Mouse (Mus musculus) ES-E14 (cell line): ENCODE data around the gene Rmi2. TPM values are rescaled to one million over a fixed set of nuclear protein-coding genes. Genes with fewer than 3 reads are reported as not detected.

Experiments
- DNase-seq: peaks from one replicate; pipeline ENCODE4 v3.0.0-alpha.2; 2013; ENCODE audit warnings: low read depth, low spot score
- H3K27ac ChIP-seq: 2 replicates; pipeline ENCODE4 v1.5.1; 2012; ENCODE audit warnings: low read depth, mild to moderate bottlenecking, low read length, moderate library complexity, mixed read lengths; ENCODE audit not compliant: poor library complexity, insufficient read depth, severe bottlenecking
- H3K36me3 ChIP-seq: 2 replicates; pipeline ENCODE4 v1.6.1; 2012; ENCODE audit warnings: mild to moderate bottlenecking, low read length, moderate library complexity, mixed read lengths; ENCODE audit not compliant: control insufficient read depth, poor library complexity, insufficient read depth, severe bottlenecking
- H3K4me1 ChIP-seq, 2 experiments: fragments of 150-350 bp in 1 of 2; sonication (generic) in 1 of 2; 2 replicates each; pipeline ENCODE4 v1.6.1; 2012; ENCODE audit warnings: low read length in 2 of 2, mild to moderate bottlenecking in 1 of 2, mixed read lengths in 1 of 2; ENCODE audit not compliant: control insufficient read depth in 2 of 2, insufficient read depth in 2 of 2, poor library complexity in 1 of 2
- H3K4me3 ChIP-seq, 2 experiments: fragments of 150-350 bp in 1 of 2; sonication (generic) in 1 of 2; 2 replicates each; pipeline ENCODE4 v1.5.1; 2012; ENCODE audit warnings: low read length in 2 of 2, low read depth in 1 of 2, mild to moderate bottlenecking in 1 of 2, mixed read lengths in 1 of 2; ENCODE audit not compliant: insufficient read depth in 1 of 2, poor library complexity in 1 of 2, severe bottlenecking in 1 of 2
- H3K9ac ChIP-seq: 2 replicates; pipeline ENCODE4 v1.6.1; 2012; ENCODE audit warnings: low read depth, mild to moderate bottlenecking, low read length, mixed read lengths; ENCODE audit not compliant: poor library complexity, insufficient read depth, severe bottlenecking
- H3K9me3 ChIP-seq: fragments of 150-350 bp; sonication (generic); 2 replicates; pipeline ENCODE4 v1.6.1; 2012; ENCODE audit warnings: low read depth, mild to moderate bottlenecking, low read length; ENCODE audit not compliant: control insufficient read depth, insufficient read depth
- CHD2 ChIP-seq: IDR thresholded peaks from 2 replicates; pipeline ENCODE4 v1.6.1; 2014; ENCODE audit warnings: mild to moderate bottlenecking, low read depth, low read length, inconsistent platforms
- HCFC1 ChIP-seq: IDR thresholded peaks from 2 replicates; pipeline ENCODE4 v1.6.1; 2012; ENCODE audit warnings: low read length, inconsistent platforms, borderline replicate concordance; ENCODE audit not compliant: insufficient read depth
- MAFK ChIP-seq: IDR thresholded peaks from 2 replicates; pipeline ENCODE4 v1.6.1; 2014; ENCODE audit warnings: mild to moderate bottlenecking, low read depth, low read length, inconsistent platforms; ENCODE audit not compliant: insufficient read depth
- ZC3H11A ChIP-seq: IDR thresholded peaks from 2 replicates; pipeline ENCODE4 v1.6.1; 2012; ENCODE audit warnings: low read depth, mild to moderate bottlenecking, inconsistent platforms, low read length, borderline replicate concordance
- ZNF384 ChIP-seq: IDR thresholded peaks from 2 replicates; pipeline ENCODE4 v1.6.1; 2012; ENCODE audit warnings: low read depth, low read length, inconsistent platforms
- in situ Hi-C, 2 experiments: fragments of 600-800 bp; cut with MboI; formaldehyde crosslinking; loops; one replicate each; pipeline ENCODE4 v1.15.1; 2025; ENCODE audit warnings: low sequenced_read_pairs in 2 of 2, inconsistent platforms in 1 of 2; ENCODE audit not compliant: unreplicated experiment in 2 of 2
- total RNA-seq: library from RNA; depleted of rRNA; stranded (reverse); fragments of 300-350 nt; gene quantifications from 2 replicates; pipeline ENCODE4 v1.2.3, GENCODE M21; 2012

Rmi2 gene
- total RNA-seq, 1 experiment, result 2.9 TPM

GRCm38 (mm10) chr16:10901956-10902355, 67.1 kb downstream of the Rmi2 start:
- H3K27ac ChIP-seq, result no peak overlapping the region; the same call in 1 of the 2 replicates
- no peak overlapping the region for H3K9ac ChIP-seq
- in situ Hi-C loops, result no loop called here
- H3K9me3 ChIP-seq, result no peaks in the 10 kb centered on the region
- no peak for DNase-seq
- H3K4me3 ChIP-seq, result no peak overlapping the region
- no peak for TF ChIP-seq ZC3H11A
- no peak for TF ChIP-seq ZNF384
- no peak for TF ChIP-seq MAFK
- no peak for TF ChIP-seq HCFC1
- no peak for TF ChIP-seq CHD2
- no peaks in the 10 kb centered on the region for H3K36me3 ChIP-seq
- H3K4me1 ChIP-seq, result 0 out of 4 replicates have a peak, but pooled peaks cover 0 to 2% of the 10 kb centered on the region in 2 experiments

- no peak overlapping the region for H3K27ac ChIP-seq
- DNase-seq, result no peak
- in situ Hi-C loops, result no loop called here
- 0 out of 4 replicates have a peak, but pooled peaks cover 0 to 2% of the 10 kb centered on the region in 2 experiments for H3K4me1 ChIP-seq
- no peaks in the 10 kb centered on the region for H3K36me3 ChIP-seq
- H3K4me3 ChIP-seq, result no peak overlapping the region
- no peak for TF ChIP-seq ZC3H11A
- TF ChIP-seq MAFK, result no peak
- TF ChIP-seq CHD2, result no peak
- TF ChIP-seq HCFC1, result no peak
- TF ChIP-seq ZNF384, result no peak
- no peaks in the 10 kb centered on the region for H3K9me3 ChIP-seq
- H3K9ac ChIP-seq, result no peak overlapping the region
Measured at GRCm38 (mm10) chr16:10902849-10903248, 68.0 kb downstream of the Rmi2 start.

- DNase-seq, result no peak
- Histone ChIP-seq H3K4me1 (0 out of 4 replicates have a peak, but pooled peaks cover 0 to 2% of the 10 kb centered on the region in 2 experiments), H3K36me3 (no peaks in the 10 kb centered on the region), H3K9ac (no peak overlapping the region), H3K27ac (no peak overlapping the region), H3K4me3 (no peak overlapping the region), H3K9me3 (no peaks in the 10 kb centered on the region)
- TF ChIP-seq MAFK (no peak), CHD2 (no peak), ZC3H11A (no peak), ZNF384 (no peak), HCFC1 (no peak)
- in situ Hi-C loops, result no loop called here
Measured at GRCm38 (mm10) chr16:10905661-10906113, 70.8 kb downstream of the Rmi2 start.

DNA sequence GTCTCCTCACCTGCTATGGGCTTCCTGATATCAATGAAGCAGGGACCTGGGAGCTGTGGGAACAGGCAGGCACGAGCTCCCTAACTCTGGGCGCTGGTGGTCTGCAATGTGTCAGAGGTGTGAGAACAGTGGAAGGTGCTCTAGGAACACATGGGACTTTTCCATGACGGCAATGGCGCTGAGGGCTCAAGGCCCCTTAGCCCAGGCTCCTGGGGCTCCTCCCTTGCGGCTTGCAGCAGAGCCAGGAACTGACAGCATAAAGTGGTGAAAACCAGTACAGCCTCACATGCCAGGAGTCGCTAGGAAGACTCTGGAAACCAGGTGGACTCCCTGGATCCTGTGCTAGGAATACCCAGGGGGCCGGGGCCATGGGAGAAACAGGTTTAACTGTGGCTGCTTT, 75.7 kb downstream of the Rmi2 start:
- no peak for DNase-seq
- H3K36me3 ChIP-seq, result no peaks in the 10 kb centered on the region
- H3K9me3 ChIP-seq, result no peaks in the 10 kb centered on the region
- TF ChIP-seq ZC3H11A (no peak), MAFK (no peak)
- H3K4me3 ChIP-seq, result no peak overlapping the region
- no peaks in the 10 kb centered on the region for H3K4me1 ChIP-seq
- no peak overlapping the region for H3K9ac ChIP-seq
- in situ Hi-C loops, result no loop called here
- no peak overlapping the region for H3K27ac ChIP-seq

DNA sequence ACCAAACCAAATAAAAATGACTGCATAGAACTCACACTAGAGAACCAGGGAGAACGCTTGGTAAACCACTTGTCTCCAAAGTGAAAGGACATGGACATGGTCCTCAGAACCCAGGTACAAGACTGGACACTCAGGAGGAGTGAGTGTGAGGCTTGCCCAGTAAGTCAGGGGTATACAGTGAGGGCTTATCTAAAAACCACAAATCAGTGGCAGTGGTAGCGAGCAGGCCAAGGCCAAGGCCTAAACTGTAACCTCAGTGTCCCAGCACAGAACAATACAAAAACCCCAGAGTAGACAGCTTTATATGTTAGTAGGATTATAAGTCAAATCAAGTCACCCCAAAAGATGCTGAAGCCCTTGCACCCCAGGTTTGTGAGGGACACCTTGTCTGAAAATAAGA, 76.2 kb downstream of the Rmi2 start:
- in situ Hi-C loops, result no loop called here

More for the DNA sequence above, 76.2 kb downstream of the Rmi2 start:
- no peak for TF ChIP-seq CHD2
- TF ChIP-seq MAFK, result no peak
- TF ChIP-seq ZNF384, result no peak
- TF ChIP-seq ZC3H11A, result no peak
- H3K27ac ChIP-seq, result no peak overlapping the region
- H3K9me3 ChIP-seq, result no peaks in the 10 kb centered on the region
- H3K4me1 ChIP-seq, result no peaks in the 10 kb centered on the region
- no peaks in the 10 kb centered on the region for H3K36me3 ChIP-seq
- H3K9ac ChIP-seq, result no peak overlapping the region
- no peak overlapping the region for H3K4me3 ChIP-seq
- no peak for DNase-seq
